Mouse (Mus musculus) frontal cortex, postnatal 10 days (tissue): ENCODE measurements around the gene Ccn5.
A peak's percentile ranks its signal among the peaks of the same experiment; 100 is the strongest.

Experiments
- DNase-seq, 2 experiments: peaks; one replicate each; pipeline ENCODE4 v3.0.0; 2022; ENCODE audit warnings: low spot score in 2 of 2, mixed read lengths in 1 of 2

Ccn5 gene

DNA sequence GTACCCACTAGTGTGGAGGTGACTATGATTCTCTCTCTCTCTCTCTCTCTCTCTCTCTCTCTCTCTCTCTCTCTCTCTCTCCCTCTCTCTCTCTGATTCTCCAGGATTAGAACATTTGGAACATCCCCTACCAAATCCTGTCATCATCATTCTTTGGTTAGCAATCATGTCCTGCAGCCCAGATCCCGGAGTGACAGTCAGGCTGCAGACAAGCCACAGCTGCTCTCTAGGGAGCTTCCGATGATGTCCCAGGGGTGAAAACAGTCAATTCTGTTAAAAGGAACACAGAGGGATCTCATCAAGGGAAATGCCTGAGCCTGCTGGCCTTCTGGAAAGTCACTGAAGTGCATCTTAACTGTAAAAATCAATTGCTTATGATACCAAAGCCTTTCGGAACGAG, 21.4 kb downstream of the Ccn5 start:
- DNase-seq = no peak

- DNase-seq = peak in 1 of 2 experiments; percentile 43
Observed at GRCm38 (mm10) chr2:163853461-163853901, 32.8 kb downstream of the Ccn5 start, which contains the start of gene Kcnk15. Gene Kcnk15 (plus strand): TSS chr2:163853651.

DNA sequence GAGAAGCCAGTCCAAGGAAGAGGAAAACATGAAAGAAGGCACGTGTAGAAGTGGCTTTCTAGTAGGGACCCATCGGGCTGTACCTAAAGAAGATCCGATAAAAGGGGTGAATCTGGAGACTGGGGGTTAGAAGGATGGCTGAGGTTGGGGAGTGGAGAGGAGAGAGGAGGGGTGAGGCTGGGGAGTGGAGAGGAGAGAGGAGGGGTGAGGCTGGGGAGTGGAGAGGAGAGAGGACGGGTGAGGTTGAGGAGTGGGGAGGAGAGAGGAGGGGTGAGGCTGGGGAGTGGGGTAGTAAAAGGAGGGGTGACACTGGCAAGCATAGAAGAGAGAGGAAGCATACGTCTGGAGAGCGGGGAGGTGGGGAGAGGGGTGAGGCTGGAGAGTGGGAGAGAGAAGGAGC, 36.6 kb downstream of the Ccn5 start:
- DNase-seq = no peak

GRCm38 (mm10) chr2:163858254-163858947, 37.7 kb downstream of the Ccn5 start:
- DNase-seq = peak in 1 of 2 experiments; percentile 55

- no peak for DNase-seq
Observed at GRCm38 (mm10) chr2:163865311-163865710, 44.6 kb downstream of the Ccn5 start.

- no peak for DNase-seq
Observed at GRCm38 (mm10) chr2:163866061-163866460, 45.4 kb downstream of the Ccn5 start.

DNA sequence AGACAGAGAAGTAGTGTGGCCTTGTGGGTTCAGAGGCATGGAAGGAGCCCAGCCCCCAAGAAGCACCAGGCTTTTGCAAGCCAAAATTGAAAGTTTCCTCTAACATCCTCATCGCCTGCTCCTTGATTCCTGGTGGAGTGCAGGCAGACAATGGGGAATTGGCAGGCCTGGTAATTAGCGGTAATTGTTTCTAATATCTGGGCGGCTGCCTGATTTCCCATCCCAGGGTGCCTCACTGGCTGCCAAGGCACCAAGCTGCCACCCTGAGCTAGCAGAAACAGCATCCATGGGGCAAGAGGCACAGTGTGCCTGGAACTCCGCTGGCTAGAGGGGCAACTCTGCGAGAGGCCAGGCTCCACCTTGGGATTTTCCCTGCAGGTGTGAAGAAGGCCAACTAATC, 49.1 kb downstream of the Ccn5 start:
- DNase-seq = no peak

DNA sequence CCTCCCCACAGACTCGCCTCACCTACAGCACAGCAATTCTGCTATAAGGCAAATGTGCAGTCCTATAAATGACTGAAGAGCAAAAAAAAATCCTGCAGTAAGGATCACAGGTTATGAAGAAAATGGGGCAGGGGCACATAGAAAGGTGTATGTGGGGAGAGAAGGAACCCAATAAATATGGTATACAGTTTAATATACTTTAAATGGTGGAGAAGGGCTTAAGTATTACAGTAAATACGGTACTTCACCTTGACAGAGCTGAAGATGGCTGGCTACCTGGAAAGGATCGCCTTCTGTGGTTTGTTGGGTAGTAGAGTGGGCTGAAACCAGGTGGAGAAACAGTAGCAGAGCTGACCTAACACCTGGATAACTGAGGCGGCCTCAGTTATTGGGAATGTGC, 50.6 kb downstream of the Ccn5 start:
- DNase-seq = no peak

- no peak for DNase-seq
Observed at GRCm38 (mm10) chr2:163871906-163872305, 51.2 kb downstream of the Ccn5 start.

GRCm38 (mm10) chr2:163874877-163875276, 54.2 kb downstream of the Ccn5 start:
- DNase-seq = no peak

- DNase-seq = peak; percentile 46 to 67
Observed at GRCm38 (mm10) chr2:163875484-163875883, 54.8 kb downstream of the Ccn5 start.

GRCm38 (mm10) chr2:163876830-163877498, 56.3 kb downstream of the Ccn5 start:
- DNase-seq = no peak

DNA sequence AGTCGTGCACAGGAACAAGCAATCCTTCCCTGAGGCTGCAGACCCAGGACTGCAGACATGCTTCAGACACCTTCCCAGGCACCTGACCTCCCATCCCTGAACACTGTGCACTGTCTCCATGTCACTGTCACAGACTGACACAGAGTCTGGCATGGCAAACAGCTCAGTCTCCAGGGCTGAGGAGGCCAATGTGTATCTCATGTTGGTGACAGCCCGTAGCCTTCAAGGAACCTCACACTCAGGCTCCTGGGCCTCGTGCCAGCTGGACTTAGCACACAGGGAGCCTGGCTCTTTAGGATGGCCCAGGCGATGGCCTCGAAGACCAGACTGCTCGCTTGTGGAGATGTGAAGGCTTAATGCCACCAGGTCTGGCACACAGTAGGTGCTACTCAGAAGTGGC, 60.2 kb downstream of the Ccn5 start:
- no peak for DNase-seq
